Mouse (Mus musculus) heart, adult 2 months (tissue): ENCODE results near the gene Cfap97d1. TPM values are rescaled to one million over a fixed set of nuclear protein-coding genes. Genes with fewer than 3 reads are reported as not detected.

Source experiments
- DNase-seq, 2 experiments: peaks; one replicate each; pipeline ENCODE4 v3.0.0; 2021
- H3K27ac ChIP-seq: fragments of 200-600 bp; 2 replicates; pipeline ENCODE4 v1.8.1; 2022
- H3K27me3 ChIP-seq: fragments of 200-500 bp; 2 replicates; pipeline ENCODE4 v1.6.1; 2012; ENCODE audit warnings: mild to moderate bottlenecking, low read length, inconsistent platforms, mixed read lengths; ENCODE audit not compliant: control insufficient read depth, insufficient read depth
- H3K36me3 ChIP-seq: fragments of 200-500 bp; 2 replicates; pipeline ENCODE4 v1.6.1; 2012; ENCODE audit warnings: low read length, inconsistent platforms; ENCODE audit not compliant: control insufficient read depth, insufficient read depth
- H3K4me1 ChIP-seq: fragments of 200-500 bp; 2 replicates; pipeline ENCODE4 v1.6.1; 2011; ENCODE audit warnings: low read length; ENCODE audit not compliant: control insufficient read depth, insufficient read depth
- H3K4me3 ChIP-seq: fragments of 200-600 bp; 2 replicates; pipeline ENCODE4 v1.8.1; 2022
- H3K79me2 ChIP-seq: fragments of 200-500 bp; replicated peaks from 2 replicates; pipeline ENCODE4 v1.6.1; 2012; ENCODE audit warnings: mild to moderate bottlenecking, inconsistent platforms, low read length, moderate library complexity, mixed read lengths; ENCODE audit not compliant: control insufficient read depth, insufficient read depth
- H3K9ac ChIP-seq: fragments of 200-500 bp; 2 replicates; pipeline ENCODE4 v1.6.1; 2012; ENCODE audit warnings: low read depth, mild to moderate bottlenecking, control low read depth, inconsistent platforms, low read length, mixed read lengths
- CTCF ChIP-seq: fragments of 200-600 bp; IDR thresholded peaks from 2 replicates; pipeline ENCODE4 v1.8.1; 2022; ENCODE audit warnings: antibody characterized with exemption, mild to moderate bottlenecking, moderate library complexity
- EP300 ChIP-seq: fragments of 200-500 bp; IDR thresholded peaks from 2 replicates; pipeline ENCODE4 v1.6.1; 2011; ENCODE audit warnings: low read depth, low read length, control low read depth; ENCODE audit not compliant: insufficient read depth
- POLR2A ChIP-seq: fragments of 200-500 bp; IDR thresholded peaks from 2 replicates; pipeline ENCODE4 v1.6.1; 2011; ENCODE audit warnings: mild to moderate bottlenecking, low read depth, low read length, control low read depth; ENCODE audit not compliant: insufficient read depth
- WGBS: fragments of 180-500 bp; shearing (Covaris S2); methylation state at CpG from one replicate; pipeline ENCODE4 v1.1.7; 2018; 5-methylcytosine and 5-hydroxymethylcytosine counted together
- intact Hi-C: fragments of 180-260 bp; cut with DNase I; formaldehyde crosslinking; loops from one replicate; pipeline ENCODE4 v1.15.1; 2025
- polyA plus RNA-seq: library from polyadenylated mRNA; depleted of rRNA; stranded (reverse); fragments of >200 nt; gene quantifications from 2 replicates; pipeline ENCODE4 v1.2.3, GENCODE M21; 2012
- total RNA-seq, 2 experiments: library from RNA; stranded (reverse); gene quantifications; 2 replicates each; pipeline ENCODE4 v1.2.3; 2021

Cfap97d1 gene
- total and polyA plus RNA-seq, 3 experiments, result not detected

DNA sequence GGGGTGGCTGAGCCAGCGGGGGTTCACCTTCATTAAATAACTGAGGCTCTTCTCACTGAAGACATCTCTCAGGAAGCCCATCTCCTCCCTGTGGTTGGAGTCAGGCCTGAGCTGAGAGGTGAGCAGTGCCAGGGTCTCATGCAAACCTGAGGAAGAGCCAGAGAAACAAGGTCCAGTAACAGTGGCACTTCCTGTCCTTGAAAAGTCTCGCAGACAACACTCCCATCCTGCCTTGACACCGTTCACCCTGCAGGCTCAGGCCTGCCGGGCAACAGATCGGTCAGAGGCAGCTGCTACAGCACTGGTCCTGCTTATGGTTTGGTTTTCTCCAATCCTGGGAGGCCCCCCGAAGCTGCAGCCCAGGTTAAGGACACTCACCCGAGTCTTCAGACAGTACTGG, 41.3 kb downstream of the Cfap97d1 start:
- H3K27ac ChIP-seq, result no peak overlapping the region
- intact Hi-C loops, result no loop called here
- no peak for TF ChIP-seq POLR2A
- TF ChIP-seq CTCF, result no peak
- H3K27me3 ChIP-seq, result no peaks in the 10 kb centered on the region
- H3K36me3 ChIP-seq, result no peaks in the 10 kb centered on the region
- H3K4me1 ChIP-seq, result peaks cover 2% of the 10 kb centered on the region; the same call in 1 of the 2 replicates
- no peaks in the 10 kb centered on the region for H3K79me2 ChIP-seq
- no peak overlapping the region for H3K4me3 ChIP-seq
- 69% methylated on average over 7 of the region's 7 CpGs for WGBS
- H3K9ac ChIP-seq, result no peak overlapping the region
- DNase-seq, result no peak

DNA sequence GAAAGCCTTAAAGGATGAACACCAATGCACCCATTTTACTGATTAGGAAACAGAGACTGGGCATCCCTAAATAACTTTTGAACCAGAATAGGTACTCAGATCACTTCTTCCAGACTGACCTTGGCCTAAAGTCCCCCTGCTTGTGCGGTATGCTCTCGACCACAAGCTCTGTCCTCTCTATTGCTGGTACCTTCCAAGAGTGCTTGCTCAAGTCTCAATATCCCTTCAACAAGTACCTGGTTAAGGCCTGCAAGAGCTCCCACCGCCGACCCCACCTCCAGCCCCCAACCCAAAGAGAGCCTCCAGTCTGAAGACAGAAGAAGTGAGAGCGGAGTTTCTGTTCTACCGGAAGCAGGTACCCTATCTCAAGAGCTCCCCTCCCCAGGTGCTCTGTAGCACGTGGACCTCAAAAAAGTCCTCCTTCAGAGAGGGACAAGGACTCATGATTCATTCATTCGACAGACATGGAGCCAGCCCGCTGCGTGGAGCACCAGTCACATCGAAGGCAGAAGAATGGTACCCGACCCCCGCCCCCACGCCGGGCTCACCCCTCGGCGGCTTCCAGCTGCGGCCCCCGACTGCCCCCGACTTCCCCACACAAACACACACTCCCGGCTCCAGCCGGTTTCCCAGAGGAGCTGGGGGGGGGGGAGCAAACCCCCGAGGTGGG, 42.0 kb downstream of the Cfap97d1 start:
- Histone ChIP-seq H3K4me1 (peaks cover 2% of the 10 kb centered on the region; the same call in 1 of the 2 replicates), H3K79me2 (no peaks in the 10 kb centered on the region), H3K36me3 (no peaks in the 10 kb centered on the region), H3K4me3 (peak overlapping the region; percentile 72), H3K9ac (peak overlapping the region; percentile 90), H3K27ac (peak overlapping the region; percentile 62; the same call in 1 of the 2 replicates), H3K27me3 (no peaks in the 10 kb centered on the region)
- TF ChIP-seq POLR2A (no peak), CTCF (no peak), EP300 (no peak)
- intact Hi-C loops, result no loop called here
- 12% methylated on average over 23 of the region's 23 CpGs for WGBS
- DNase-seq, result no peak

DNA sequence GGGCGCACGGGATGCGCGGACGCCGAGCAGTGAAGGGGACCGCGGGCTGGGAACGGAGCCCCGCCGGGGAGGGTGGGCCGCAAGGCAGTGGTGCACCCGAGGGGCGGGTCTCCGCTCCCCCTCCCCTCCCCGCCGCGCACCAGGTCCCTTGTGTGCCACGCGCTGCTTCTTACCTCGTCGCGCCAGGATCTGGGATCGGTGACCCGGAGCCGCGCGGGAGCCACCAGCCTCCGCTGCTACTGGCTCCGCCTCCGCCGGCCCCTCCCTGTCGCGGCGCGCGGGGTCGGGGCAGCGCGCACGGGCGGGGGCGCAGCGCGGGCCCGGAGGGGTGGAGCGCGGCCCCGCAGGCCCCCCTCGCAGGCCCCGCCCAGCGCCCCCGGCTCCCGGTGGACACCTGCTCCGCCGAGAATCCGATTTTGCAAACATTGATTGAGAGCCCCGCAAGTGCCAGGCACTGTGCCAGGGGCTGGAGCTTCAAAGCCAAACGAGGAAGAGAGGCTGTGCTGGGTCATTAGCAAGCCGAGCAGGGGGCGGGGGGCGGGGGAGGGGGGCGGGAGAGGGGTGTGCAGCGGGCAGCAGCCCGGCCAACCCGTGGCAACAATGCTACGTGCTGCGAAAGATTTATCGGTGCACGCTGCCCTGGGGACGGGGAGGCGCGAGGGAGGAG, 42.7 kb downstream of the Cfap97d1 start:
- no peaks in the 10 kb centered on the region for H3K27me3 ChIP-seq
- no peaks in the 10 kb centered on the region for H3K36me3 ChIP-seq
- H3K27ac ChIP-seq, result peak overlapping the region; percentile 62
- intact Hi-C loops, result no loop called here
- 2% methylated on average over 62 of the region's 73 CpGs for WGBS
- peak overlapping the region; percentile 90 for H3K9ac ChIP-seq
- TF ChIP-seq CTCF, result no peak
- peaks cover 2% of the 10 kb centered on the region; the same call in 1 of the 2 replicates for H3K4me1 ChIP-seq
- DNase-seq, result peak; percentile 83 to 85
- H3K79me2 ChIP-seq, result no peaks in the 10 kb centered on the region
- H3K4me3 ChIP-seq, result peak overlapping the region; percentile 72

DNA sequence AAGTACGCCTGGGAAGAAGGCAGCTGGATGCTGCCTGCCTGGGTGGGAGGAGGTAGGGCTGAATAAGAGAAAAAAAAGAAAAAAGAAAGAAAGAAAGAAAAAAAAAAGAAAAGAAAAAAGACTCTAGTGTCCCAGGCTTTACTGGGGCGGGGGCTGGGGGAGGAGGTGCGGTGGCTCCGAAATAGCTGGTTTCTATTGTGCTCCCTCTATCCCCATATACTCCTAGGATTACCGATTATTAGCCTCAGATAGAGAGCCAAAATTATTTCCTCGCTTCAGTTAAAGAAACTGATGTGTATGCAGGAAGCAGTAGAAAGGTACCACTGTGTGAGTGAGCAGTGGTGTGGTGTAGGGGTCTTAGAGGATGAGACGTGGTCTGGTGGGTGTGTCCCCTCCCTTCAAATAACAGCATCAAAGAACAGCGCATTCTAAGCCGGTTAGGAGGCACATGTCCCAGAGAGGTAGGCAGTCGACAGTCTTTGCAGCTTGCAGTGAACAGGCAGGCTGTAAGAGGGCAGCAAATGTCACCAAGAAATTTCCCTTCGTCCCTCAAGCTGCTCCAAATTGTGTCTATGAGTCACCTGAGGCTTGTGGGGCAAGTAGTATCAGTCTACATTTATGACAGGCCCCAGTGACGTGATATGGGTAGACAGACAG, 43.4 kb downstream of the Cfap97d1 start:
- no peak for DNase-seq
- Histone ChIP-seq H3K4me1 (peaks cover 2% of the 10 kb centered on the region; the same call in 1 of the 2 replicates), H3K36me3 (no peaks in the 10 kb centered on the region), H3K4me3 (peak overlapping the region; percentile 72), H3K27ac (no peak overlapping the region; the same call in 1 of the 2 replicates), H3K79me2 (no peaks in the 10 kb centered on the region), H3K9ac (peak overlapping the region; percentile 39; the same call in 1 of the 2 replicates), H3K27me3 (no peaks in the 10 kb centered on the region)
- intact Hi-C loops, result no loop called here
- WGBS, result 11% methylated on average over 12 of the region's 12 CpGs
- no peak for TF ChIP-seq EP300
- TF ChIP-seq CTCF, result peak; percentile 35
- TF ChIP-seq POLR2A, result no peak

DNA sequence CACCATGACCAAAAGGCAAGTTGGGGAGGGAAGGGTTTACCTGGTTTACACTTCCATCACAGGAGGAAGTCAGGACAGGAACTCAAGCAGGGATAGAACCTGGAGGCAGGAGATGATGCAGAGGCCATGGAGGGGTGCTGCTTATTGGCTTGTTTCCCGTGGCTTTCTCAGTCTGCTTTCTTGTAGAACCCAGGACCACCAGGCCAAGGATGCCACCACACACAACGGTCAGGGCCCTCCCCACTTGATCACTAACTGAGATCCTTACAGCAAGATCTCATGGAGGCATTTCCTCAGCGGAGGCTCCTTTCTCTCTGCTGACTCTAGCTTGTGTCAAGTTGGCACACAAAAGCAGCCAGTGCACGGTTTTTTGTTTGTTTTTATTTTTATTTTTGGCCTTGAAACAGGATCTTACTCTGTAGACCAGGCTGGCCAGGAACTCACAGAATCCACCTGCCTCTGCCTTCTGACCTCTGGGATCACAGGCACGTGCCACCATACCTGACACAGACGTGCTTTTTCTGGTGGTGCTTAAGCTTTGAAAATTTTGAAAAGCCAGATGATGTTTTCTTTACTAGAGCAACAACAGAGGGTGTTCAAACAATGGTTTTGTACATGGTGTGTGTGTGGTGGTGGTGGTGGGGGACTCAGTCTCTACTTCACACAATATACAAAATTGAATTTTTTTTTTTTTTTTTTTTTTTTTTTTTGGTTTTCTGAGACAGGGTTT, 44.2 kb downstream of the Cfap97d1 start, which contains the start of gene Mpp3:
Gene Mpp3, minus strand, starts transcription at position 375 of the 730 bp plus-strand sequence.
- TF ChIP-seq CTCF (no peak), POLR2A (no peak), EP300 (no peak)
- intact Hi-C loops, result no loop called here
- no peaks in the 10 kb centered on the region for H3K79me2 ChIP-seq
- no peak for DNase-seq
- H3K4me3 ChIP-seq, result peak within 1 kb of the TSS; percentile 72
- no peak within 1 kb of the TSS; the same call in 1 of the 2 replicates for H3K27ac ChIP-seq
- H3K27me3 ChIP-seq, result no peaks in the 10 kb centered on the region
- no peak within 1 kb of the TSS for H3K9ac ChIP-seq
- 84% methylated on average over 6 of the region's 6 CpGs for WGBS
- peaks cover 2% of the 10 kb centered on the region; the same call in 1 of the 2 replicates for H3K4me1 ChIP-seq
- H3K36me3 ChIP-seq, result no peaks in the 10 kb centered on the region
